Mouse (Mus musculus) embryonic facial prominence, embryonic 11.5 days (tissue): Measurements from ENCODE around the gene 4930502E18Rik. TPM values are rescaled to one million over a fixed set of nuclear protein-coding genes. Genes with fewer than 3 reads are reported as not detected.

Experiments used
- ATAC-seq: fragments of 200-750 bp; cut with Nextera tagmentation; replicated peaks from 2 replicates; pipeline ENCODE4 v1.8.0; 2017; ENCODE audit warnings: low read depth; ENCODE audit not compliant: insufficient number of reproducible peaks, low FRiP score, low TSS enrichment
- DNase-seq: peaks from one replicate; pipeline ENCODE4 v3.0.0-alpha.2; 2015; ENCODE audit warnings: low spot score
- H3K27ac ChIP-seq: fragments of 300-500 bp; sonication (generic); replicated peaks from 2 replicates; pipeline ENCODE4 v1.5.1; 2014; ENCODE audit warnings: mild to moderate bottlenecking, low read depth, low read length, control low read depth
- H3K27me3 ChIP-seq: fragments of 300-500 bp; sonication (generic); 2 replicates; pipeline ENCODE4 v1.6.1; 2014; ENCODE audit warnings: mild to moderate bottlenecking, low read length, moderate library complexity, mixed read lengths; ENCODE audit not compliant: control insufficient read depth, insufficient read depth
- H3K36me3 ChIP-seq: fragments of 300-500 bp; sonication (generic); replicated peaks from 2 replicates; pipeline ENCODE4 v1.6.1; 2014; ENCODE audit warnings: low read depth, mild to moderate bottlenecking, low read length, moderate library complexity, mixed read lengths; ENCODE audit not compliant: control insufficient read depth, insufficient read depth
- H3K4me1 ChIP-seq: fragments of 300-500 bp; sonication (generic); 2 replicates; pipeline ENCODE4 v1.6.1; 2014; ENCODE audit warnings: low read length, mixed read lengths; ENCODE audit not compliant: control insufficient read depth, insufficient read depth
- H3K4me2 ChIP-seq: fragments of 300-500 bp; sonication (generic); 2 replicates; pipeline ENCODE4 v1.6.1; 2014; ENCODE audit warnings: low read depth, mild to moderate bottlenecking, control low read depth, low read length, moderate library complexity
- H3K4me3 ChIP-seq: fragments of 300-500 bp; sonication (generic); 2 replicates; pipeline ENCODE4 v1.5.1; 2014; ENCODE audit warnings: low read depth, low read length, control low read depth
- H3K9ac ChIP-seq: fragments of 300-500 bp; sonication (generic); replicated peaks from 2 replicates; pipeline ENCODE4 v1.6.1; 2014; ENCODE audit warnings: mild to moderate bottlenecking, control low read depth, low read length
- H3K9me3 ChIP-seq: fragments of 300-500 bp; sonication (generic); replicated peaks from 2 replicates; pipeline ENCODE4 v1.6.1; 2016; ENCODE audit warnings: mild to moderate bottlenecking, low read length, inconsistent platforms, mixed read lengths; ENCODE audit not compliant: control insufficient read depth
- WGBS: fragments of 180-500 bp; shearing (Covaris S2); extraction: QIAGEN DNeasy Blood & Tissue Kit; methylation state at CpG from one replicate; pipeline ENCODE4 v1.1.7; 2014; 5-methylcytosine and 5-hydroxymethylcytosine counted together
- polyA plus RNA-seq: library from polyadenylated mRNA; unstranded; fragments of >200 nt; fragmentation: Nextera tagmentation; extraction: Ambion mirVana; gene quantifications from 2 replicates; pipeline ENCODE4 v1.2.1, GENCODE M21; 2014

The 4930502E18Rik gene
- polyA plus RNA-seq, 1 experiment from 2014 or later = 0.24 TPM

DNA sequence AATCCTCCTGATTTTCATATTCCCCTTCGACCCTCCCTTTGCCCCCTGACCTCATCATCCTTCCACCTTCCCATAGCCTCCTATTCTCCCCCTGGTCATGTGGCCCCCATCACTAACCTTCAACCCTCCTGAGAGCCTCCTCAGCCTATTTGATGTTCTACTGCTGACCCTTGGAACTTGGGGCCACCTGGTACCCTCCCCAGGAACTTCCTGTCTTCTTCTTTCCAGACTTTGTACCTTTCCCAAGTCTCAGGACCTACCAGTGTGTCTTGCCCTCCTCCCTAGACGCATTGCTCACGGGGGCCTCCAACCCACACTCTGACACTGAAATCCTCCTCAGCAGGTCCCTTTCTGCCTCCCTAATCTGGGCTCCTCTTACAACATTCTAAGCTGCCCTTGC lies 22.0 kb upstream of the 4930502E18Rik start:
- Histone ChIP-seq H3K9ac (no peak overlapping the region), H3K4me2 (no peak overlapping the region), H3K36me3 (no peaks in the 10 kb centered on the region), H3K4me3 (no peak overlapping the region), H3K4me1 (no peaks in the 10 kb centered on the region), H3K27me3 (no peaks in the 10 kb centered on the region), H3K9me3 (no peaks in the 10 kb centered on the region), H3K27ac (no peak overlapping the region)
- 68% methylated on average over 3 of the region's 3 CpGs for WGBS
- ATAC-seq (no peak), DNase-seq (no peak)

DNA sequence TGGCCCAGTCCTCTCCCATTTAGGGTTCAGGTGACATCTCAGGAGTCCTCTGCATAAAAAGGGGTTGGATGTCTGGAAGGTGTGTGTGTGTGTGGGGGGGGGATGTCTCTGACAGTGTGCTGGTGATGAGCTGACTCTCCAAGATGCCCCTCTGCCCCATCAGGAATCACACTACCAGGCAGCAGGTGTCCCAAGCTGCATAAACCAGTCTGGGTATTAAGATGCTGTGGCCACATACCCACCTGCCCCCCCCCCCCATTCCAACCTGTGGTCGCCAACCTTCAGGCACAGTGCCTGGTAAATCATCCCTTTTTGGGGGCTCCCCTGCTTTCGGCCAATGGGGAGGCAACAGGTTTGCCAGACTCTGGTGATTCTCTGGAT lies 8.7 kb upstream of the 4930502E18Rik start:
- no peaks in the 10 kb centered on the region for H3K9me3 ChIP-seq
- DNase-seq = no peak
- WGBS = 50% methylated on average over 1 of the region's 2 CpGs
- peak overlapping the region; percentile 23; the same call in 1 of the 2 replicates for H3K4me3 ChIP-seq
- peak overlapping the region; percentile 37 for H3K4me2 ChIP-seq
- H3K4me1 ChIP-seq = no peaks in the 10 kb centered on the region
- no peaks in the 10 kb centered on the region for H3K27me3 ChIP-seq
- no peak for ATAC-seq
- H3K27ac ChIP-seq = no peak overlapping the region
- peak overlapping the region; percentile 48 for H3K9ac ChIP-seq
- H3K36me3 ChIP-seq = no peaks in the 10 kb centered on the region

DNA sequence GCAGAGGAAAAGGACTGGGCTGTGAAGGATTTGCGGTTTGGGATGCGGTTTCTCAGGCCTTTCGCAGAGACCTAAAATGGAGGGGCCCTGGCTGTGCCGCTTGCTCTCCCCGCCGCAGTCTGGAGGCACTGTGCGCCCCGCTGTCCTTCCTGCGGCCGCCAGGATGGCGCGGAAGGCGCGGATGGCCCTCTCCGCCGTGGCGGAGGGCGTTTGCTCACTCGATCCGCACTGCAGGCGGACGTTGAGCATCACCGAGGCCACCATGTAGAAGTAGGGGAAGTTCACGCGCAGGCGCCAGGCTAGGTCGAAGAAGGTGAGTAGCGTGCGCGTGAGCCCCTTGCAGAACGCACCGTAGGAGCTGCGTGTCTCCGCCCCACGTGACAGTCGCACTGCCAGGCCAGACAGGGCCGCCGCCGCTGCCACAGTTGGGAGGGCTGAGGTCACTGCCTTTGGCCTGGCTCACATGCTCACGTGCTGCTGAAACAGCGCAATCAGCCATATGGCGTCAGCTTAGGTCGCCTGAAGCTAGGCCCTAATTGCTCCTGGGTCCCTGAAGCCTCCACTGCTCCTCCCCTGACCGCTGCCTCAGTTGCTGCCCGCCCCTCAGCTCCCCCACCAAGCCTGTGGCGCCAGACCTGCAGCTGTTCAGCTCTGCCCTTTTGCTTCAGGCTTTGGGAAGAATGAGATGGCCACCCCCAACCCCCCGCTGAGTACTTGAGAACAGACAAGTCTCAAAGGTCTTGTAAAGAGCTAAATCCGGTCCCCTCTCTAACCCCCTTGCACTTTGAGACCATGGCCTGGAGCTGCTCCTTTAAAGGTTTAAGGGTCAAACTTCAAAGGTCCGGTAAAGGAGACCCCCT lies 8.1 kb upstream of the 4930502E18Rik start:
- Histone ChIP-seq H3K4me1 (no peaks in the 10 kb centered on the region), H3K9ac (peak overlapping the region; percentile 48), H3K27ac (no peak overlapping the region), H3K36me3 (no peaks in the 10 kb centered on the region), H3K4me2 (peak overlapping the region; percentile 37), H3K27me3 (no peaks in the 10 kb centered on the region), H3K9me3 (no peaks in the 10 kb centered on the region), H3K4me3 (peak overlapping the region; percentile 23; the same call in 1 of the 2 replicates)
- 19% methylated on average over 44 of the region's 49 CpGs for WGBS
- DNase-seq = peak; percentile 34
- ATAC-seq = peak; percentile 80

DNA sequence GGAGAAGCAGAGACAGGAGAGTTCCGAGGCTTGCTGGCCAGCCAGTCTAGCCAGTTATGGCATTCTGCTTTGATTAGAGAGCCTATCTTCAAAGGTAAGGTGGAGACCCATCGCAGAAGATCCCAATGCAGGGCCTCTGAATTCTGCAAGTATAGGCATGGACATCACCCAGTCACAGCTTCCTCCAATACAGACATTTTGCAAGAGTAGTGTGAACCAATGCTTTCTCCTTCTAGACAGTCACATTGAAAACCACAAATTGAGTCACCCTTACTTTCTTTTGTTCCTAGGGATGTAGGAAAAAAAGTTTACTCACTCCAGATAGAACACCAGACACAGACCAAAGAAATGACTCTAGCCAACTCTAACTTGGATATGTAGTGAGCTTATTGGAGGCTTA lies 4.3 kb downstream of the 4930502E18Rik start:
- H3K4me3 ChIP-seq = no peak overlapping the region
- 89% methylated on average over 2 of the region's 2 CpGs for WGBS
- DNase-seq (no peak), ATAC-seq (no peak)
- no peak overlapping the region for H3K27ac ChIP-seq
- no peaks in the 10 kb centered on the region for H3K36me3 ChIP-seq
- H3K9me3 ChIP-seq = no peaks in the 10 kb centered on the region
- no peak overlapping the region for H3K4me2 ChIP-seq
- H3K4me1 ChIP-seq = no peaks in the 10 kb centered on the region
- H3K9ac ChIP-seq = no peak overlapping the region
- no peaks in the 10 kb centered on the region for H3K27me3 ChIP-seq

DNA sequence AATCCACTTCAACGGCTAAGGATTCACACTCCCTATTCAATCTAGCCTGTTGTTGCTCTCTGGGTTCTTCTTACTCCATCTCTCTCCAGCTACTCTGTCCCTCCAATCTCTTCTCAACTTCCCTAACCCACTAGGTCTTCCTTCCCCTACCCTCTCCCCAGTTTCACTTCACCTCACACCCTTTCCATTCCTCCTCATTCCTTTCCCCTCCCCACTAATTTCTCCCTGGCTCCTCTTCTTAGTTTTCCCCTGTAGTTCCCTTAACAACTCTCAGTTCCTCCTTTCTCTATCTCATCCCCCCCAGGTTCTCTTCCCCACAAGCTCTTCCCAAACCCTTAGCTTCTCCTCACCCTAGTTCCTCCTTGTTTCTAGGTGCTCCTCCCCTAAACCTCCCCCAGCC lies 28.2 kb downstream of the 4930502E18Rik start:
- H3K4me1 ChIP-seq = no peaks in the 10 kb centered on the region
- no peaks in the 10 kb centered on the region for H3K27me3 ChIP-seq
- H3K9ac ChIP-seq = no peak overlapping the region
- ATAC-seq = no peak
- no peaks in the 10 kb centered on the region for H3K36me3 ChIP-seq
- 75% methylated on average over 1 of the region's 1 CpGs for WGBS
- no peak overlapping the region for H3K27ac ChIP-seq
- H3K9me3 ChIP-seq = no peaks in the 10 kb centered on the region
- no peak for DNase-seq
- no peak overlapping the region for H3K4me3 ChIP-seq
- no peak overlapping the region for H3K4me2 ChIP-seq

DNA sequence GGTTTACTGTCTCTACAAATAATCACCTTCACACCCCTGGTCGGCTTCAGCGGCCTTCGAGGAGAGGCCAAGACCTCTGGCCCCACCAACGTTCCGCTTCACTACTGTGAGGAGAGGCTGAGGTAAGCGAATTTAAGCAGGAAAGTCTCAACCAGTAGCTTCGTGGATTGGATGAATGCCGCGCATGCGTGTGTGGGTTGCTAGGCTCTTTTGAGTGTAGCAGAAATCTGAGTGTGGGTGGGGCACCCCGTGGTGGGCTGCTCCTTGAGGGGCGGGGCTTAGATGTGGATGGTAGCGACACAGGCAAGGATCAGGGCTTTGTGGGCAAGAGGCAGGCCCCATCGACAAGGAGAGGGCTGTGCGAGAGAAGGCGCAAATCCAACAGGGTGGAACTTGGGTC lies 33.1 kb downstream of the 4930502E18Rik start, which contains the start of gene 1700013H16Rik:
1700013H16Rik (minus strand) TSS at position 96 of the 400 bp plus-strand sequence.
- Histone ChIP-seq H3K4me1 (no peaks in the 10 kb centered on the region), H3K27ac (no peak within 1 kb of the TSS), H3K36me3 (no peaks in the 10 kb centered on the region), H3K4me3 (no peak within 1 kb of the TSS), H3K27me3 (no peaks in the 10 kb centered on the region), H3K9ac (no peak within 1 kb of the TSS), H3K9me3 (no peaks in the 10 kb centered on the region), H3K4me2 (no peak within 1 kb of the TSS)
- WGBS = 95% methylated on average over 16 of the region's 16 CpGs
- no peak for DNase-seq
- ATAC-seq = no peak

DNA sequence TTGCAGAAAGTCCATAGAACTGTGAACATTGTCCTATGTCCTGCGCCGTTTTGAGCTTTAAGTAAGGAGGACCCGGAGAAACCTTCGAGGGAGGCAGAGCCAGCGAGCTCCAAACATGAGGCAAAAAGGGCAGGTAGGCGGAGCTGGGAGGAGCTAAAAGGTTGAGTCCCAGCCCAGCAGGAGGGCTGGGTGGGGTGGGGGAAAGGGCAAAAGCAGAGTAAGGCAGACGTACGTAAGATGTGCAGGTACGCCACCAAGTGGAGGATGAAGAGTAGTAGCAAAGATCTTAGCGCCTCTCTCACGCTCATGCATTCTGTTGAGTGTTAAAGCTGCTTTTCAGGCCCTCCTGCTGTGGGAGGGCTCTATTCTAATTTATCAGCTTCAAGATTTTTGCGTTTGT lies 51.6 kb downstream of the 4930502E18Rik start, which contains the start of gene Zfp36l3:
Zfp36l3 (minus strand) TSS at position 119 of the 400 bp plus-strand sequence.
- Histone ChIP-seq H3K9me3 (no peaks in the 10 kb centered on the region), H3K4me1 (no peaks in the 10 kb centered on the region), H3K36me3 (no peaks in the 10 kb centered on the region), H3K4me2 (no peak within 1 kb of the TSS), H3K4me3 (no peak within 1 kb of the TSS), H3K27ac (no peak within 1 kb of the TSS), H3K9ac (no peak within 1 kb of the TSS), H3K27me3 (no peaks in the 10 kb centered on the region)
- ATAC-seq = no peak
- no peak for DNase-seq
- WGBS = 75% methylated on average over 11 of the region's 12 CpGs
